Mouse (Mus musculus) hindbrain, embryonic 10.5 days (tissue): ENCODE measurements around the gene En1. TPM values are rescaled to one million over a fixed set of nuclear protein-coding genes. Genes with fewer than 3 reads are reported as not detected.

Experiments used
- polyA plus RNA-seq: library from polyadenylated mRNA; unstranded; fragments of >200 nt; fragmentation: Nextera tagmentation; extraction: Ambion mirVana; gene quantifications from 2 replicates; pipeline ENCODE4 v1.2.1, GENCODE M21; 2016

Gene En1
- polyA plus RNA-seq, 1 experiment from 2014 or later = 3.5 TPM

Other genes starting within 250 kb of the En1 start
- not detected in 2 replicates for gene Marco, start 97.4 kb upstream of the En1 start, polyA plus RNA-seq